Mouse (Mus musculus): Measurements from ENCODE around the gene Atg101. TPM values are rescaled to one million over a fixed set of nuclear protein-coding genes. Genes with fewer than 3 reads are reported as not detected.

The Atg101 gene
- polyA plus RNA-seq, 1 experiment from 2014 or later: 79.8 TPM

GRCm38 (mm10) chr15:101252614-101253013 lies 31.5 kb upstream of the Atg101 start:
- Histone ChIP-seq H3K27ac (ENCODE audit: low read length) (no peak overlapping the region), H3K27me3 (ENCODE audit: control insufficient read depth, insufficient read depth, low read depth, low read length) (no peaks in the 10 kb centered on the region), H3K4me1 (ENCODE audit: control insufficient read depth, insufficient read depth, low read length) (peaks cover 3% of the 10 kb centered on the region; the same call in 1 of the 2 replicates), H3K9ac (ENCODE audit: low read depth, low read length) (no peak overlapping the region), H3K36me3 (ENCODE audit: control insufficient read depth, insufficient read depth, low read length) (no peaks in the 10 kb centered on the region), H3K4me2 (ENCODE audit: low read length) (no peak overlapping the region), H3K4me3 (ENCODE audit: low read depth, low read length) (no peak overlapping the region), H3K9me3 (replicated peaks; ENCODE audit: control insufficient read depth, low read length, poor library complexity, severe bottlenecking) (no peaks in the 10 kb centered on the region)
- no peak for ATAC-seq
- WGBS: 90% methylated on average over 6 of the region's 6 CpGs

- no peaks in the 10 kb centered on the region for H3K36me3 ChIP-seq (ENCODE audit: control insufficient read depth, insufficient read depth, low read length)
- ATAC-seq: no peak
- peak overlapping the region; percentile 90 for H3K9ac ChIP-seq (ENCODE audit: low read depth, low read length)
Observed at GRCm38 (mm10) chr15:101253563-101253885, 30.5 kb upstream of the Atg101 start.

GRCm38 (mm10) chr15:101253886-101254795 lies 29.9 kb upstream of the Atg101 start, which contains the start of gene Nr4a1:
Nr4a1 (plus strand) TSS chr15:101254269.
- WGBS: under 1% methylated on average over 72 of the region's 82 CpGs
- peak within 1 kb of the TSS; percentile 45; the same call in 1 of the 2 replicates for H3K27ac ChIP-seq (ENCODE audit: low read length)
- peak within 1 kb of the TSS; percentile 71 for H3K4me3 ChIP-seq (ENCODE audit: low read depth, low read length)
- peak; percentile 69 for ATAC-seq
- peak within 1 kb of the TSS; percentile 74 for H3K4me2 ChIP-seq (ENCODE audit: low read length)
- peak within 1 kb of the TSS; percentile 90 for H3K9ac ChIP-seq (ENCODE audit: low read depth, low read length)
- H3K27me3 ChIP-seq (ENCODE audit: control insufficient read depth, insufficient read depth, low read depth, low read length): no peaks in the 10 kb centered on the region
- H3K4me1 ChIP-seq (ENCODE audit: control insufficient read depth, insufficient read depth, low read length): peaks cover 3% of the 10 kb centered on the region; the same call in 1 of the 2 replicates
- no peaks in the 10 kb centered on the region for H3K36me3 ChIP-seq (ENCODE audit: control insufficient read depth, insufficient read depth, low read length)
- H3K9me3 ChIP-seq (replicated peaks; ENCODE audit: control insufficient read depth, low read length, poor library complexity, severe bottlenecking): no peaks in the 10 kb centered on the region

More at GRCm38 (mm10) chr15:101253563-101253885, 30.5 kb upstream of the Atg101 start:
- H3K4me3 ChIP-seq (ENCODE audit: low read depth, low read length): peak overlapping the region; percentile 71
- peak overlapping the region; percentile 74 for H3K4me2 ChIP-seq (ENCODE audit: low read length)
- H3K27ac ChIP-seq (ENCODE audit: low read length): 0 out of 2 replicates have a peak overlapping the region, but pooled peaks have one; percentile 45
- no peaks in the 10 kb centered on the region for H3K9me3 ChIP-seq (replicated peaks; ENCODE audit: control insufficient read depth, low read length, poor library complexity, severe bottlenecking)
- H3K27me3 ChIP-seq (ENCODE audit: control insufficient read depth, insufficient read depth, low read depth, low read length): no peaks in the 10 kb centered on the region
- WGBS: 36% methylated on average over 3 of the region's 3 CpGs
- peaks cover 3% of the 10 kb centered on the region; the same call in 1 of the 2 replicates for H3K4me1 ChIP-seq (ENCODE audit: control insufficient read depth, insufficient read depth, low read length)

GRCm38 (mm10) chr15:101255842-101256462 lies 28.1 kb upstream of the Atg101 start:
- Histone ChIP-seq H3K27ac (ENCODE audit: low read length) (no peak overlapping the region), H3K27me3 (ENCODE audit: control insufficient read depth, insufficient read depth, low read depth, low read length) (no peaks in the 10 kb centered on the region), H3K36me3 (ENCODE audit: control insufficient read depth, insufficient read depth, low read length) (no peaks in the 10 kb centered on the region), H3K4me3 (ENCODE audit: low read depth, low read length) (no peak overlapping the region), H3K9me3 (replicated peaks; ENCODE audit: control insufficient read depth, low read length, poor library complexity, severe bottlenecking) (no peaks in the 10 kb centered on the region), H3K9ac (ENCODE audit: low read depth, low read length) (no peak overlapping the region), H3K4me1 (ENCODE audit: control insufficient read depth, insufficient read depth, low read length) (peaks cover 3% of the 10 kb centered on the region; the same call in 1 of the 2 replicates), H3K4me2 (ENCODE audit: low read length) (no peak overlapping the region)
- 94% methylated on average over 7 of the region's 7 CpGs for WGBS
- ATAC-seq: no peak

DNA sequence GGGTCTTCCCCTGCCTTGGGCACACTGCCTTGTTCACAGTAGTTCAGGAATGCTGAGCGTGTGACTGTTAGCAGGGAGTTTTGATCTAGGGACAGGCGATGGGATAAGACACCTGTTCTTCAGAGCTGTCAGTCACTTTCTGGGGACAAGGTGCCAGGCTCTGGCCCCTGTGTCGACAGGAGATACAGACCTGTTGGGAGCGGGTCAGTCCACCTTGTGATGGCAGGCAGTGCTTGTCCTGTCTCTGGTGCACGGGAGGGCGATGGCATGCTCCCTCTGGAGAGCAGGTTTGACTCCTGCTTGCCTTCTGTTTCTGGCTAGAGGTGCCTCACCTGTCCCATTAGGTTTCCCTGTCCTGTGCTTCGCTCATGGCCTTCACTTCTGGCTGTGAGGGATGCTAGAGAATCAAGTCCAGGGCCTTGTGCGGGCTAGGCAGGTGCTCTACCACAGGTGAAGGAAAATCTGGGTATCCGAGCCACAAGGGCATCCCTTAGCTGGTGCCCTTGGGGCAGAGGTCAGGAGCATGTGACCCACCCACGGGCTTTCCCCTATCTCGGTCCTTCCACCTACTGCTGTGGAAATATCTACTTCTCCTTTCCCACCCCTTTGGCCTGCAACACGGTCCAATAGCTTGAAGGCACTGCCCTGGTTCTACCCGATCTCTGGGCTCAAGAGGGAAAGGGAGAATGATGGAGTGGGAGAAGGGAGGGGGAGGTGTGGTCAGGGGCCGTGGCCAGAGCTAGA lies 27.4 kb upstream of the Atg101 start:
- H3K4me2 ChIP-seq (ENCODE audit: low read length): no peak overlapping the region
- H3K27ac ChIP-seq (ENCODE audit: low read length): no peak overlapping the region
- no peaks in the 10 kb centered on the region for H3K36me3 ChIP-seq (ENCODE audit: control insufficient read depth, insufficient read depth, low read length)
- H3K9me3 ChIP-seq (replicated peaks; ENCODE audit: control insufficient read depth, low read length, poor library complexity, severe bottlenecking): no peaks in the 10 kb centered on the region
- WGBS: 86% methylated on average over 14 of the region's 14 CpGs
- ATAC-seq: no peak
- H3K27me3 ChIP-seq (ENCODE audit: control insufficient read depth, insufficient read depth, low read depth, low read length): no peaks in the 10 kb centered on the region
- no peak overlapping the region for H3K9ac ChIP-seq (ENCODE audit: low read depth, low read length)
- H3K4me1 ChIP-seq (ENCODE audit: control insufficient read depth, insufficient read depth, low read length): peaks cover 3% of the 10 kb centered on the region; the same call in 1 of the 2 replicates
- H3K4me3 ChIP-seq (ENCODE audit: low read depth, low read length): no peak overlapping the region

GRCm38 (mm10) chr15:101258420-101258819 lies 25.7 kb upstream of the Atg101 start:
- Histone ChIP-seq H3K27me3 (ENCODE audit: control insufficient read depth, insufficient read depth, low read depth, low read length) (no peaks in the 10 kb centered on the region), H3K36me3 (ENCODE audit: control insufficient read depth, insufficient read depth, low read length) (no peaks in the 10 kb centered on the region), H3K27ac (ENCODE audit: low read length) (no peak overlapping the region), H3K4me1 (ENCODE audit: control insufficient read depth, insufficient read depth, low read length) (peaks cover 3% of the 10 kb centered on the region; the same call in 1 of the 2 replicates), H3K9ac (ENCODE audit: low read depth, low read length) (no peak overlapping the region), H3K9me3 (replicated peaks; ENCODE audit: control insufficient read depth, low read length, poor library complexity, severe bottlenecking) (no peaks in the 10 kb centered on the region), H3K4me3 (ENCODE audit: low read depth, low read length) (no peak overlapping the region), H3K4me2 (ENCODE audit: low read length) (no peak overlapping the region)
- no peak for ATAC-seq
- 91% methylated on average over 11 of the region's 11 CpGs for WGBS

GRCm38 (mm10) chr15:101259922-101260321 lies 24.1 kb upstream of the Atg101 start:
- Histone ChIP-seq H3K27me3 (ENCODE audit: control insufficient read depth, insufficient read depth, low read depth, low read length) (peaks cover 3% of the 10 kb centered on the region; the same call in 1 of the 2 replicates), H3K27ac (ENCODE audit: low read length) (no peak overlapping the region), H3K4me3 (ENCODE audit: low read depth, low read length) (no peak overlapping the region), H3K4me2 (ENCODE audit: low read length) (no peak overlapping the region), H3K9ac (ENCODE audit: low read depth, low read length) (no peak overlapping the region), H3K9me3 (replicated peaks; ENCODE audit: control insufficient read depth, low read length, poor library complexity, severe bottlenecking) (no peaks in the 10 kb centered on the region), H3K36me3 (ENCODE audit: control insufficient read depth, insufficient read depth, low read length) (no peaks in the 10 kb centered on the region), H3K4me1 (ENCODE audit: control insufficient read depth, insufficient read depth, low read length) (no peaks in the 10 kb centered on the region)
- no peak for ATAC-seq
- WGBS: 92% methylated on average over 3 of the region's 3 CpGs

- WGBS: 74% methylated on average over 10 of the region's 10 CpGs
- H3K36me3 ChIP-seq (ENCODE audit: control insufficient read depth, insufficient read depth, low read length): no peaks in the 10 kb centered on the region
- ATAC-seq: no peak
- no peak overlapping the region for H3K9ac ChIP-seq (ENCODE audit: low read depth, low read length)
- no peaks in the 10 kb centered on the region; the same call in 1 of the 2 replicates for H3K4me1 ChIP-seq (ENCODE audit: control insufficient read depth, insufficient read depth, low read length)
- no peaks in the 10 kb centered on the region for H3K9me3 ChIP-seq (replicated peaks; ENCODE audit: control insufficient read depth, low read length, poor library complexity, severe bottlenecking)
- no peak overlapping the region for H3K27ac ChIP-seq (ENCODE audit: low read length)
- peaks cover 7% of the 10 kb centered on the region for H3K27me3 ChIP-seq (ENCODE audit: control insufficient read depth, insufficient read depth, low read depth, low read length)
- no peak overlapping the region for H3K4me2 ChIP-seq (ENCODE audit: low read length)
- H3K4me3 ChIP-seq (ENCODE audit: low read depth, low read length): no peak overlapping the region
Observed at GRCm38 (mm10) chr15:101260387-101260786, 23.7 kb upstream of the Atg101 start.

All from midbrain, embryonic 16.5 days (tissue).